Mouse (Mus musculus) heart, embryonic 11.5 days (tissue): Measurements from ENCODE around the gene Eef2k. TPM values are rescaled to one million over a fixed set of nuclear protein-coding genes. Genes with fewer than 3 reads are reported as not detected.

Experiments used
- ATAC-seq: fragments of 200-750 bp; cut with Nextera tagmentation; replicated peaks from 2 replicates; pipeline ENCODE4 v1.8.0; 2017; ENCODE audit warnings: moderate library complexity; ENCODE audit not compliant: insufficient number of reproducible peaks, low FRiP score, low TSS enrichment
- H3K27ac ChIP-seq: fragments of 300-500 bp; sonication (generic); 2 replicates; pipeline ENCODE4 v1.5.1; 2014; ENCODE audit warnings: mild to moderate bottlenecking, low read depth, low read length
- H3K27me3 ChIP-seq: fragments of 300-500 bp; sonication (generic); 2 replicates; pipeline ENCODE4 v1.6.1; 2014; ENCODE audit warnings: mild to moderate bottlenecking, low read length, mixed read lengths; ENCODE audit not compliant: control insufficient read depth, insufficient read depth
- H3K36me3 ChIP-seq: fragments of 300-500 bp; sonication (generic); 2 replicates; pipeline ENCODE4 v1.6.1; 2014; ENCODE audit warnings: mild to moderate bottlenecking, low read length, moderate library complexity, mixed read lengths; ENCODE audit not compliant: control insufficient read depth, insufficient read depth
- H3K4me1 ChIP-seq: fragments of 300-500 bp; sonication (generic); 2 replicates; pipeline ENCODE4 v1.6.1; 2014; ENCODE audit warnings: low read length; ENCODE audit not compliant: control insufficient read depth, insufficient read depth
- H3K4me2 ChIP-seq: fragments of 300-500 bp; sonication (generic); 2 replicates; pipeline ENCODE4 v1.6.1; 2014; ENCODE audit warnings: mild to moderate bottlenecking, moderate library complexity
- H3K4me3 ChIP-seq: fragments of 300-500 bp; sonication (generic); 2 replicates; pipeline ENCODE4 v1.5.1; 2014; ENCODE audit warnings: low read depth, low read length
- H3K9ac ChIP-seq: fragments of 300-500 bp; sonication (generic); 2 replicates; pipeline ENCODE4 v1.6.1; 2014; ENCODE audit warnings: mild to moderate bottlenecking, low read depth, low read length, moderate library complexity
- H3K9me3 ChIP-seq: fragments of 300-500 bp; sonication (generic); replicated peaks from 2 replicates; pipeline ENCODE4 v1.6.1; 2016; ENCODE audit warnings: low read length; ENCODE audit not compliant: control insufficient read depth
- WGBS: fragments of 180-500 bp; shearing (Covaris S2); extraction: QIAGEN DNeasy Blood & Tissue Kit; methylation state at CpG from one replicate; pipeline ENCODE4 v1.1.7; 2014; ENCODE audit not compliant: insufficient replicate concordance; 5-methylcytosine and 5-hydroxymethylcytosine counted together
- polyA plus RNA-seq: library from polyadenylated mRNA; unstranded; fragments of >200 nt; fragmentation: Nextera tagmentation; extraction: Ambion mirVana; gene quantifications from 2 replicates; pipeline ENCODE4 v1.2.1, GENCODE M21; 2014

Gene Eef2k
- polyA plus RNA-seq, 1 experiment from 2014 or later: 5.0 TPM

- WGBS: under 1% methylated on average over 93 of the region's 102 CpGs
- Histone ChIP-seq H3K36me3 (no peaks in the 10 kb centered on the region), H3K27ac (peak within 1 kb of the TSS; percentile 84), H3K4me1 (peaks cover 3% of the 10 kb centered on the region; the same call in 1 of the 2 replicates), H3K9me3 (no peaks in the 10 kb centered on the region), H3K27me3 (no peaks in the 10 kb centered on the region), H3K4me3 (peak within 1 kb of the TSS; percentile 97), H3K9ac (peak within 1 kb of the TSS; percentile 96), H3K4me2 (peak within 1 kb of the TSS; percentile 81)
- ATAC-seq: peak; percentile 89
Observed at GRCm38 (mm10) chr7:120917592-120918461, 75.2 kb downstream of the Eef2k start, which contains the start of gene Polr3e. TSS of gene Polr3e (plus strand) at chr7:120917744.

DNA sequence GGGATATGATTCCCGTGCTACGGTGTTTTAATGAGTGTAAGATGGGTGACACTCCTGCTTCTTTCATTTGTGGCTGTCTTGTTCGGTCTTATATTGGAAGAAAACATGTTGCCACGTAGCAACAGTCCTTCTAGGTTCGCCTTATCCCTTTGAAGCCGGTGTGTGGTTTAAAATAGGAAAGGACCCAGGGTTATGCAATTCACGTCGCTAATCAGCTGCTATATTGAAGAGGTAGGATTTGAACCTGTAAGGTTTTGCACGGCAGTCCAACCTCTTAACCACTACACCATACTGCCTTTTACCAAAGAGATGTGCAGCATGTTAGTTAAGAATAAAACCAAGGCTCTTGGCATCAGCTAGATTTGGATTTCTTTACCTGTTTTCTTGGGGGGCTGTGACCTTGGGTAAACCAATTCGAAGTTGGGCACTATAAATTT is 75.9 kb downstream of the Eef2k start:
- Histone ChIP-seq H3K9ac (peak overlapping the region; percentile 96), H3K27me3 (no peaks in the 10 kb centered on the region), H3K4me2 (peak overlapping the region; percentile 81), H3K4me1 (peaks cover 3% of the 10 kb centered on the region; the same call in 1 of the 2 replicates), H3K27ac (peak overlapping the region; percentile 84), H3K4me3 (peak overlapping the region; percentile 97), H3K9me3 (no peaks in the 10 kb centered on the region), H3K36me3 (no peaks in the 10 kb centered on the region)
- ATAC-seq: peak; percentile 77
- WGBS: 7% methylated on average over 10 of the region's 10 CpGs

GRCm38 (mm10) chr7:120933110-120933509 is 90.5 kb downstream of the Eef2k start:
- Histone ChIP-seq H3K4me1 (no peaks in the 10 kb centered on the region), H3K27me3 (no peaks in the 10 kb centered on the region), H3K4me3 (no peak overlapping the region), H3K9ac (no peak overlapping the region), H3K36me3 (peaks cover 30% of the 10 kb centered on the region), H3K4me2 (no peak overlapping the region), H3K9me3 (no peaks in the 10 kb centered on the region), H3K27ac (no peak overlapping the region)
- 80% methylated on average over 7 of the region's 7 CpGs for WGBS
- no peak for ATAC-seq

- Histone ChIP-seq H3K27ac (no peak overlapping the region), H3K9ac (no peak overlapping the region), H3K4me2 (no peak overlapping the region), H3K4me1 (no peaks in the 10 kb centered on the region), H3K4me3 (no peak overlapping the region), H3K27me3 (no peaks in the 10 kb centered on the region), H3K36me3 (peaks cover 23% of the 10 kb centered on the region), H3K9me3 (no peaks in the 10 kb centered on the region)
- ATAC-seq: no peak
- 74% methylated on average over 5 of the region's 5 CpGs for WGBS
Observed at GRCm38 (mm10) chr7:120933680-120934195, 91.1 kb downstream of the Eef2k start.

DNA sequence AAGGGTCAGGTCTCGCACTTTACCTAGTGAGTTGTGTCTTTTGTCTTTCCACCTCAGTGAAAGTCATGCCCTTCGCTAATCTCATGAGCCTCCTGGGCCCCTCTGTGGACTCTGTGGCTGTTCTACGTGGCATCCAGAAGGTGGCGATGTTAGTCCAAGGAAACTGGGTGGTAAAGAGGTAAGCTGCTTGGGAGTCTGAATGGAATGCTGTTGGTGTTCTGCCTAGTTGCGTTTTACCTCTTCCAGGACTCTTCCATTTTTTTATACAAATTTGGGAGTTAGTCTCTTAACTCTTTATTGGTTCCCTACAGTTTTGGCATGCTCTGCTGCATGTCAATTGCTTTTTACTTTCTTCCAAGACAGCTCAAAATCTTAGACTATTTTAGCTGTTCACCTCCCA is 92.1 kb downstream of the Eef2k start:
- H3K4me2 ChIP-seq: no peak overlapping the region
- no peaks in the 10 kb centered on the region for H3K27me3 ChIP-seq
- no peak overlapping the region for H3K9ac ChIP-seq
- H3K9me3 ChIP-seq: no peaks in the 10 kb centered on the region
- WGBS: 47% methylated on average over 5 of the region's 5 CpGs
- no peaks in the 10 kb centered on the region for H3K4me1 ChIP-seq
- no peak overlapping the region for H3K27ac ChIP-seq
- ATAC-seq: no peak
- H3K4me3 ChIP-seq: no peak overlapping the region
- peaks cover 20% of the 10 kb centered on the region for H3K36me3 ChIP-seq

GRCm38 (mm10) chr7:120936522-120936921 is 93.9 kb downstream of the Eef2k start:
- no peaks in the 10 kb centered on the region for H3K9me3 ChIP-seq
- no peak overlapping the region for H3K27ac ChIP-seq
- no peaks in the 10 kb centered on the region for H3K27me3 ChIP-seq
- no peak overlapping the region for H3K4me3 ChIP-seq
- no peak overlapping the region for H3K9ac ChIP-seq
- no peak for ATAC-seq
- H3K36me3 ChIP-seq: peaks cover 15% of the 10 kb centered on the region
- 83% methylated on average over 4 of the region's 4 CpGs for WGBS
- no peak overlapping the region for H3K4me2 ChIP-seq
- H3K4me1 ChIP-seq: no peaks in the 10 kb centered on the region

GRCm38 (mm10) chr7:120938206-120938605 is 95.6 kb downstream of the Eef2k start:
- Histone ChIP-seq H3K4me2 (no peak overlapping the region), H3K4me1 (no peaks in the 10 kb centered on the region), H3K27me3 (no peaks in the 10 kb centered on the region), H3K9ac (no peak overlapping the region), H3K9me3 (no peaks in the 10 kb centered on the region), H3K4me3 (no peak overlapping the region), H3K36me3 (peaks cover 11% of the 10 kb centered on the region), H3K27ac (no peak overlapping the region)
- no peak for ATAC-seq
- WGBS: 85% methylated on average over 9 of the region's 9 CpGs

- H3K27ac ChIP-seq: no peak overlapping the region
- no peak overlapping the region for H3K4me3 ChIP-seq
- H3K27me3 ChIP-seq: no peaks in the 10 kb centered on the region
- peaks cover 8% of the 10 kb centered on the region for H3K36me3 ChIP-seq
- no peak for ATAC-seq
- H3K9me3 ChIP-seq: no peaks in the 10 kb centered on the region
- no peak overlapping the region for H3K9ac ChIP-seq
- H3K4me2 ChIP-seq: no peak overlapping the region
- WGBS: 91% methylated on average over 12 of the region's 12 CpGs
- no peaks in the 10 kb centered on the region for H3K4me1 ChIP-seq
Observed at GRCm38 (mm10) chr7:120940343-120940742, 97.7 kb downstream of the Eef2k start.
